Mouse (Mus musculus) hindbrain, embryonic 15.5 days (tissue): Measurements from ENCODE around the gene Cabp4. TPM values are rescaled to one million over a fixed set of nuclear protein-coding genes. Genes with fewer than 3 reads are reported as not detected.

Source experiments
- ATAC-seq: fragments of 200-750 bp; cut with Nextera tagmentation; 2 replicates; pipeline ENCODE4 v1.8.0; 2017; ENCODE audit warnings: low read depth, moderate number of reproducible peaks, moderate TSS enrichment; ENCODE audit not compliant: low FRiP score
- H3K27ac ChIP-seq: fragments of 300-500 bp; sonication (generic); replicated peaks from 2 replicates; pipeline ENCODE4 v1.5.1; 2015; ENCODE audit warnings: mild to moderate bottlenecking, inconsistent platforms
- H3K27me3 ChIP-seq: fragments of 300-500 bp; sonication (generic); 2 replicates; pipeline ENCODE4 v1.6.1; 2015; ENCODE audit warnings: control low read depth, inconsistent platforms
- H3K36me3 ChIP-seq: fragments of 300-500 bp; sonication (generic); 2 replicates; pipeline ENCODE4 v1.6.1; 2015; ENCODE audit warnings: control low read depth, inconsistent platforms
- H3K4me1 ChIP-seq: fragments of 300-500 bp; sonication (generic); replicated peaks from 2 replicates; pipeline ENCODE4 v1.6.1; 2015; ENCODE audit warnings: control low read depth, inconsistent platforms
- H3K4me2 ChIP-seq: fragments of 300-500 bp; sonication (generic); 2 replicates; pipeline ENCODE4 v1.6.1; 2015; ENCODE audit warnings: moderate library complexity, mild to moderate bottlenecking, inconsistent platforms
- H3K4me3 ChIP-seq: fragments of 300-500 bp; sonication (generic); 2 replicates; pipeline ENCODE4 v1.5.1; 2015; ENCODE audit warnings: mild to moderate bottlenecking, inconsistent platforms
- H3K9ac ChIP-seq: fragments of 300-500 bp; sonication (generic); 2 replicates; pipeline ENCODE4 v1.6.1; 2015; ENCODE audit warnings: inconsistent platforms
- H3K9me3 ChIP-seq: fragments of 300-500 bp; sonication (generic); 2 replicates; pipeline ENCODE4 v1.6.1; 2016; ENCODE audit warnings: control low read depth, inconsistent platforms
- WGBS: fragments of 180-500 bp; shearing (Covaris S2); methylation state at CpG from one replicate; pipeline ENCODE4 v1.1.7; 2015; 5-methylcytosine and 5-hydroxymethylcytosine counted together
- polyA plus RNA-seq: library from polyadenylated mRNA; unstranded; fragments of >200 nt; fragmentation: Nextera tagmentation; extraction: Ambion mirVana; gene quantifications from 2 replicates; pipeline ENCODE4 v1.2.1, GENCODE M21; 2015

Cabp4 gene
- polyA plus RNA-seq, 1 experiment from 2014 or later, result 0.26 TPM

GRCm38 (mm10) chr19:4149764-4150461 lies 6.1 kb upstream of the Cabp4 start:
- 96% methylated on average over 17 of the region's 17 CpGs for WGBS
- H3K9ac ChIP-seq, result no peak overlapping the region
- H3K4me3 ChIP-seq, result peak overlapping the region; percentile 81; the same call in 1 of the 2 replicates
- H3K27ac ChIP-seq, result no peak overlapping the region
- no peaks in the 10 kb centered on the region for H3K9me3 ChIP-seq
- no peak for ATAC-seq
- H3K4me2 ChIP-seq, result peak overlapping the region; percentile 82
- H3K27me3 ChIP-seq, result no peaks in the 10 kb centered on the region
- peaks cover 26% of the 10 kb centered on the region for H3K4me1 ChIP-seq
- peaks cover 5% of the 10 kb centered on the region; the same call in 1 of the 2 replicates for H3K36me3 ChIP-seq

DNA sequence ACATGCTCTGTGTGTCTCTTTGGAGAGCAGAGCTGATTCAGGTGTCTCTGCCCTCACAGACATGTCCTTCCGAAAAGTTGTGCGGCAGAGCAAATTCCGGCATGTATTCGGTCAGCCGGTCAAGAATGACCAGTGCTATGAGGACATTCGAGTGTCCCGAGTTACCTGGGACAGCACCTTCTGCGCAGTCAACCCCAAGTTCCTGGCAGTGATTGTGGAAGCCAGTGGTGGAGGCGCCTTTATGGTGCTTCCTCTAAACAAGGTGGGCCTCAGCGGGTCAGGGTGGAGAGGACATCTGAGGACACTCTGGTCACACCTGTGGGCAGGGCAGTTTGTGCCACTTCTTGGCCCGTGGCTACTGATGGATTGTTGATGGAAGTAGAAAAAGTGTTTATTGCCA lies 5.5 kb upstream of the Cabp4 start:
- Histone ChIP-seq H3K9ac (peak overlapping the region; percentile 87), H3K36me3 (peaks cover 5% of the 10 kb centered on the region; the same call in 1 of the 2 replicates), H3K4me1 (peaks cover 26% of the 10 kb centered on the region), H3K27ac (no peak overlapping the region), H3K9me3 (no peaks in the 10 kb centered on the region), H3K27me3 (no peaks in the 10 kb centered on the region), H3K4me3 (peak overlapping the region; percentile 81), H3K4me2 (peak overlapping the region; percentile 82)
- WGBS, result 92% methylated on average over 11 of the region's 11 CpGs
- ATAC-seq, result no peak

- Histone ChIP-seq H3K27me3 (no peaks in the 10 kb centered on the region), H3K4me2 (peak overlapping the region; percentile 82), H3K36me3 (peaks cover 5% of the 10 kb centered on the region; the same call in 1 of the 2 replicates), H3K4me3 (peak overlapping the region; percentile 81), H3K27ac (peak overlapping the region; percentile 74), H3K9me3 (no peaks in the 10 kb centered on the region), H3K4me1 (peaks cover 26% of the 10 kb centered on the region), H3K9ac (peak overlapping the region; percentile 87)
- peak; percentile 0; the same call in 1 of the 2 replicates for ATAC-seq
- WGBS, result 4% methylated on average over 8 of the region's 8 CpGs
These were observed 5.0 kb upstream of the Cabp4 start for GRCm38 (mm10) chr19:4148819-4149218.

GRCm38 (mm10) chr19:4148491-4148806 lies 4.6 kb upstream of the Cabp4 start, which contains the start of gene Coro1b:
Gene Coro1b, plus strand, starts transcription at chr19:4148619.
- Histone ChIP-seq H3K4me1 (peaks cover 26% of the 10 kb centered on the region), H3K27me3 (no peaks in the 10 kb centered on the region), H3K36me3 (peaks cover 5% of the 10 kb centered on the region; the same call in 1 of the 2 replicates), H3K4me3 (peak within 1 kb of the TSS; percentile 81), H3K9me3 (no peaks in the 10 kb centered on the region), H3K4me2 (peak within 1 kb of the TSS; percentile 82), H3K9ac (peak within 1 kb of the TSS; percentile 87), H3K27ac (peak within 1 kb of the TSS; percentile 74)
- ATAC-seq, result peak; percentile 94
- whole genome bisulfite sequencing, result under 1% methylated on average over 33 of the region's 33 CpGs

DNA sequence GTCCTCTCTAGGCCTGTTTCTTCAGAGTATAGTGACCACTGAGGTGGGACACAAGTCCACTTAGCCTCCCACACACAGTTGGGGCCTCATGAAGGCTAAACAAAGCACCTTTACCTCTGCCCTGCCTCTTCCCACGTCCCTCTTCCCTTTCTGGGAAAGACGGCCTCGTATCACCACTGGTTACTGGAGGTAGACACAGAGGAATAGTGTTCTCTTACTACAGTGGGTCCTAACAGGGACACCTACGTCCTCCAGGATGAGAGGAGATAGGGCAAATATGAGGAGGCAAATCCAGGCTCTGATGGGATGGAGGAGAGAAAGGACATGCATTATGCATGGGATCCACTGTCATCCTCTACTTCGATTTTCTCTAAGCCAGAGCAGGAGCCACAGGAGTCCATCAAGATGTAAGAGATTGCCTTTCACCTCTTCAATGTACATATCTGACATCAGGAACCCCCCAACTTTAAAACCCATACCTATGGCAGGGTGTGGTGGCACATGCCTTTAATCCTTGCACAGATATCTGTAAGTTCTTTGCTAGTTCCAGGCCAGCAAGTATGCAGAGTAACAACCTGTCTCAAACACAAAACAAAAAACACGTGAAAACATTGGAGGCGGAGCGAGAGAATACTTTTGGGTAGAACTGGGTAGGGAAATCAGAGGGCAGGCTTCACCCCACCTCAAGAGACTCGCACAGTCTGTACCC lies 4.1 kb upstream of the Cabp4 start:
- ATAC-seq, result peak; percentile 36

GRCm38 (mm10) chr19:4147022-4147405 lies 3.2 kb upstream of the Cabp4 start:
- H3K4me2 ChIP-seq, result no peak overlapping the region
- no peaks in the 10 kb centered on the region for H3K27me3 ChIP-seq
- H3K4me1 ChIP-seq, result peaks cover 26% of the 10 kb centered on the region
- ATAC-seq, result no peak
- H3K36me3 ChIP-seq, result peaks cover 5% of the 10 kb centered on the region; the same call in 1 of the 2 replicates
- no peak overlapping the region for H3K9ac ChIP-seq
- 43% methylated on average over 3 of the region's 3 CpGs for WGBS
- H3K27ac ChIP-seq, result no peak overlapping the region
- no peak overlapping the region for H3K4me3 ChIP-seq
- no peaks in the 10 kb centered on the region for H3K9me3 ChIP-seq

More for the DNA sequence above, 4.1 kb upstream of the Cabp4 start:
- Histone ChIP-seq H3K36me3 (peaks cover 5% of the 10 kb centered on the region; the same call in 1 of the 2 replicates), H3K9ac (peak overlapping the region; percentile 87), H3K4me1 (peaks cover 26% of the 10 kb centered on the region), H3K4me2 (peak overlapping the region; percentile 82), H3K27me3 (no peaks in the 10 kb centered on the region), H3K27ac (peak overlapping the region; percentile 74), H3K9me3 (no peaks in the 10 kb centered on the region), H3K4me3 (peak overlapping the region; percentile 81)
- 35% methylated on average over 9 of the region's 9 CpGs for WGBS

- no peaks in the 10 kb centered on the region for H3K27me3 ChIP-seq
- no peak overlapping the region for H3K9ac ChIP-seq
- H3K27ac ChIP-seq, result no peak overlapping the region
- no peak overlapping the region for H3K4me3 ChIP-seq
- peaks cover 5% of the 10 kb centered on the region; the same call in 1 of the 2 replicates for H3K36me3 ChIP-seq
- H3K4me2 ChIP-seq, result no peak overlapping the region
- no peaks in the 10 kb centered on the region for H3K9me3 ChIP-seq
- whole genome bisulfite sequencing, result 61% methylated on average over 12 of the region's 12 CpGs
- peaks cover 26% of the 10 kb centered on the region for H3K4me1 ChIP-seq
- ATAC-seq, result no peak
These were observed 2.7 kb upstream of the Cabp4 start for GRCm38 (mm10) chr19:4146366-4147021.

DNA sequence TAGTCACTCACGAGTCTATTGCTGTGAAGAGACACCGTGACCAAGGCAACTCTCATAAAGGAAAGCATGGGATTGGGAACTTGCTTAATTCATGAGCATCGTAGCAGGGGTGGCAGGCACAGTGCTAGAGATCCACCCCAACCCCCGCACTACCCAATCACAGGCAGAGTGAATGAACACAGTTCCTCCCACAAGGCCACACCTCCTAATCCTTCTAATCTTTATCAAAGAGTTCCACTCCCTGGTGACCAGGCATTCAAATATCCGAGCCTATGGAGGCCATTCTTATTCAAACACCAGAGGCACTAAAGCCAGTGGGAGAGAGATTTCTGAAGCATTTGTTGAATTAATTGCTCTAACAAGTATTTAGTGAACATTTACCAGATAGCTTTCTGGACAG lies 2.1 kb upstream of the Cabp4 start:
- ATAC-seq, result no peak
- Histone ChIP-seq H3K9me3 (no peaks in the 10 kb centered on the region), H3K4me3 (no peak overlapping the region), H3K27ac (no peak overlapping the region), H3K9ac (no peak overlapping the region), H3K4me1 (peaks cover 24% of the 10 kb centered on the region), H3K4me2 (no peak overlapping the region), H3K27me3 (no peaks in the 10 kb centered on the region), H3K36me3 (peaks cover under 1% of the 10 kb centered on the region; the same call in 1 of the 2 replicates)
- 88% methylated on average over 5 of the region's 5 CpGs for WGBS

GRCm38 (mm10) chr19:4144550-4145498 lies 991 bp upstream of the Cabp4 start:
- H3K27me3 ChIP-seq, result no peaks in the 10 kb centered on the region
- H3K9ac ChIP-seq, result no peak overlapping the region
- no peaks in the 10 kb centered on the region for H3K9me3 ChIP-seq
- WGBS, result 83% methylated on average over 16 of the region's 16 CpGs
- no peak overlapping the region for H3K4me2 ChIP-seq
- no peaks in the 10 kb centered on the region for H3K36me3 ChIP-seq
- peaks cover 19% of the 10 kb centered on the region for H3K4me1 ChIP-seq
- no peak for ATAC-seq
- H3K27ac ChIP-seq, result no peak overlapping the region
- H3K4me3 ChIP-seq, result no peak overlapping the region

- peaks cover 6% of the 10 kb centered on the region for H3K4me1 ChIP-seq
- H3K4me3 ChIP-seq, result no peak overlapping the region
- no peaks in the 10 kb centered on the region for H3K27me3 ChIP-seq
- no peaks in the 10 kb centered on the region for H3K36me3 ChIP-seq
- no peak overlapping the region for H3K4me2 ChIP-seq
- WGBS, result 87% methylated on average over 18 of the region's 18 CpGs
- ATAC-seq, result no peak
- no peak overlapping the region for H3K27ac ChIP-seq
- H3K9me3 ChIP-seq, result no peaks in the 10 kb centered on the region
- H3K9ac ChIP-seq, result no peak overlapping the region
These were observed 1.2 kb downstream of the Cabp4 start for GRCm38 (mm10) chr19:4142416-4143173.

DNA sequence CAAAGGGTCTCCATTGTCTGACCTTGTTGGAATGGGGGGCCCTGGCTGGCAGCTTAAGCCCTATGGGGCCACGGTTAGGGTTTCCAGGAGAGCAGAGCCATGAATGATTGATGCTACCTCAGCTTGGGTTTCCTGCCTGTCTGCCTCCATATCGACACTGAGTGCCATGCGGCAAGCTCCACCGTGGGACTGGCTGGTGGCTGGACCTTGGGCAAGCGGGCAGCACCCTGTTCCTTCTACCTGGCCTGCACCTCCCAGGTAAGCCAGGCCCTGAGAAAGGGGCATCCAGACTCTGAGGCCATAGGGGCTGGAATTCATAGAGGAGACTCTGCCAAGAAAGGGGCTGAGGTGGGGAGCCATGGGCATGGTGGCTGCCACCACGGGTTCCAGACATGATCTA lies 3.7 kb downstream of the Cabp4 start:
- H3K4me1 ChIP-seq, result 0 out of 2 replicates have a peak, but pooled peaks cover 5% of the 10 kb centered on the region
- WGBS, result 82% methylated on average over 6 of the region's 6 CpGs
- no peaks in the 10 kb centered on the region for H3K9me3 ChIP-seq
- H3K4me3 ChIP-seq, result no peak overlapping the region
- H3K27ac ChIP-seq, result no peak overlapping the region
- no peak overlapping the region for H3K4me2 ChIP-seq
- H3K36me3 ChIP-seq, result no peaks in the 10 kb centered on the region
- ATAC-seq, result no peak
- no peaks in the 10 kb centered on the region for H3K27me3 ChIP-seq
- H3K9ac ChIP-seq, result no peak overlapping the region
